Comparison of ENCODE assay signal across 8 mouse cellular contexts in genomic region chr4:77083165-77083564, GRCm38 (mm10).
DNase-seq lines count a peak whose midpoint lies in the region; ATAC-seq lines count a peak whose summit lies in the region.

No protein-coding gene starts in this region.

- H3K27me3 ChIP-seq in heart, embryonic 12.5 days (replicated peaks), result no peaks in the 10 kb centered on the region
- no peaks in the 10 kb centered on the region for H3K27me3 ChIP-seq in intestine, embryonic 15.5 days (replicated peaks)

- H3K27ac ChIP-seq in heart, embryonic 12.5 days (ENCODE audit: poor library complexity, severe bottlenecking), result no peak overlapping the region
- H3K27ac ChIP-seq in intestine, embryonic 15.5 days, result no peak overlapping the region

- H3K9ac ChIP-seq in heart, embryonic 12.5 days, result no peak overlapping the region
- no peak overlapping the region for H3K9ac ChIP-seq in intestine, embryonic 15.5 days

- no peaks in the 10 kb centered on the region for H3K4me1 ChIP-seq in heart, embryonic 12.5 days (replicated peaks)
- no peaks in the 10 kb centered on the region for H3K4me1 ChIP-seq in intestine, embryonic 15.5 days (replicated peaks)

- DNase-seq in heart, postnatal 10 days, result peak; percentile 23 to 47
- peak; percentile 1 for DNase-seq in MEL-GATA-1-ER (ENCODE audit: extremely low read depth, low read depth)
- DNase-seq in cerebellum, postnatal 10 days, result peak; percentile 67 to 77
- DNase-seq in left cerebral cortex, adult 11 months (ENCODE audit: low spot score), result peak; percentile 15
- DNase-seq in retina, postnatal 1 day, result peak; percentile 40
- no peak for DNase-seq in spleen, postnatal 14 days (ENCODE audit: low spot score in 2 of 2)

- 63% methylated on average over 3 of the region's 3 CpGs for WGBS in heart, embryonic 12.5 days
- WGBS in intestine, embryonic 15.5 days, result 58% methylated on average over 3 of the region's 3 CpGs

- no peaks in the 10 kb centered on the region for H3K9me3 ChIP-seq in heart, embryonic 12.5 days (replicated peaks)
- H3K9me3 ChIP-seq in intestine, embryonic 15.5 days, result no peaks in the 10 kb centered on the region

- intact Hi-C loops in heart, postnatal 10 days (cut with DNase I), result loop anchor here (1.0 to 2.0 kb wide), 2 partner anchors 436 to 476 kb away; no protein-coding TSS in a partner anchor

- no peak overlapping the region for H3K4me3 ChIP-seq in heart, embryonic 12.5 days
- no peak overlapping the region for H3K4me3 ChIP-seq in intestine, embryonic 15.5 days (replicated peaks)

- H3K4me2 ChIP-seq in heart, embryonic 12.5 days, result no peak overlapping the region
- no peak overlapping the region for H3K4me2 ChIP-seq in intestine, embryonic 15.5 days (replicated peaks)

- no peak for ATAC-seq in heart, embryonic 12.5 days (ENCODE audit: insufficient number of reproducible peaks, low FRiP score)
- ATAC-seq in intestine, embryonic 15.5 days, result peak; percentile 53; the same call in 1 of the 2 replicates

- H3K36me3 ChIP-seq in heart, embryonic 12.5 days, result no peaks in the 10 kb centered on the region
- H3K36me3 ChIP-seq in intestine, embryonic 15.5 days, result no peaks in the 10 kb centered on the region

Comparison
In these comparisons a context has a peak if more than half of its experiments do, and no peak if none do; other contexts are left out.
1. DNase-seq: peak in heart, postnatal 10 days (2 of 2), MEL-GATA-1-ER (single experiment), cerebellum, postnatal 10 days (2 of 2), left cerebral cortex, adult 11 months (single experiment) and retina, postnatal 1 day (single experiment); none in spleen, postnatal 14 days (0 of 2).